ENCODE assay signal across 8 mouse cellular contexts in genomic region chr19:41981595-41981927, GRCm38 (mm10). TPM values are rescaled to one million over a fixed set of nuclear protein-coding genes. Genes with fewer than 3 reads are reported as not detected.
DNase-seq lines count a peak whose midpoint lies in the region; ATAC-seq and TF ChIP-seq lines count a peak whose summit lies in the region.

Gene Ubtd1, plus strand, starts transcription at chr19:41981763.

- TF ChIP-seq CTCF in cerebellum, adult 2 months (IDR thresholded peaks at IDR 0.05; ENCODE audit: borderline replicate concordance, insufficient read depth, low read depth, low read length) = no peak
- 0 out of 2 replicates have a peak, but pooled peaks have one; percentile 8 for TF ChIP-seq CTCF in forebrain, postnatal 0 days (IDR thresholded peaks at IDR 0.05; ENCODE audit: low read depth)

- DNase-seq in cerebellum, adult 2 months = no peak
- no peak for DNase-seq in cerebellum, postnatal 14 days
- DNase-seq in ES-E14 (ENCODE audit: low read depth, low spot score) = no peak
- DNase-seq in forebrain, postnatal 0 days = no peak
- DNase-seq in embryo, embryonic 10.5 days (ENCODE audit: low spot score) = no peak
- no peak for DNase-seq in thymus, postnatal 4 days

- H3K27me3 ChIP-seq in cerebellum, adult 2 months (ENCODE audit: control insufficient read depth, insufficient read depth, low read length) = no peaks in the 10 kb centered on the region
- 0 out of 2 replicates have a peak, but pooled peaks cover 4% of the 10 kb centered on the region for H3K27me3 ChIP-seq in forebrain, postnatal 0 days (ENCODE audit: insufficient read depth, low read length)
- no peaks in the 10 kb centered on the region; the same call in 1 of the 2 replicates for H3K27me3 ChIP-seq in hindbrain, embryonic 16.5 days (replicated peaks; ENCODE audit: control insufficient read depth, insufficient read depth, low read length)

- H3K9me3 ChIP-seq in ES-E14 (ENCODE audit: control insufficient read depth, insufficient read depth, low read depth, low read length) = no peaks in the 10 kb centered on the region
- H3K9me3 ChIP-seq in forebrain, postnatal 0 days (ENCODE audit: low read length) = no peaks in the 10 kb centered on the region
- no peaks in the 10 kb centered on the region for H3K9me3 ChIP-seq in hindbrain, embryonic 16.5 days (ENCODE audit: control insufficient read depth, low read length)

- H3K79me2 ChIP-seq in macrophage (ENCODE audit: inconsistent target) = peaks cover 84% of the 10 kb centered on the region

- H3K36me3 ChIP-seq in ES-E14 (ENCODE audit: control insufficient read depth, insufficient read depth, low read length, poor library complexity, severe bottlenecking) = 0 out of 2 replicates have a peak, but pooled peaks cover 6% of the 10 kb centered on the region
- H3K36me3 ChIP-seq in forebrain, postnatal 0 days (ENCODE audit: insufficient read depth) = peaks cover 3% of the 10 kb centered on the region; the same call in 1 of the 2 replicates
- no peaks in the 10 kb centered on the region for H3K36me3 ChIP-seq in hindbrain, embryonic 16.5 days (ENCODE audit: control insufficient read depth, insufficient read depth, low read length)
- no peaks in the 10 kb centered on the region for H3K36me3 ChIP-seq in macrophage (ENCODE audit: inconsistent target)

- H3K27ac ChIP-seq in cerebellum, adult 2 months (ENCODE audit: insufficient read depth, low read length) = peak within 1 kb of the TSS; percentile 70
- H3K27ac ChIP-seq in ES-E14 (ENCODE audit: insufficient read depth, low read depth, low read length, poor library complexity, severe bottlenecking) (peak within 1 kb of the TSS; percentile 85), macrophage (peak within 1 kb of the TSS; percentile 78)
- peak within 1 kb of the TSS; percentile 80 for H3K27ac ChIP-seq in forebrain, postnatal 0 days (ENCODE audit: low read depth, low read length)
- H3K27ac ChIP-seq in hindbrain, embryonic 16.5 days (ENCODE audit: low read depth, low read length) = peak within 1 kb of the TSS; percentile 89

- peak within 1 kb of the TSS; percentile 89 for H3K4me3 ChIP-seq in cerebellum, adult 2 months (replicated peaks; ENCODE audit: insufficient read depth, low read depth, low read length)
- peak within 1 kb of the TSS; percentile 87 to 93 for H3K4me3 ChIP-seq in ES-E14 (ENCODE audit: insufficient read depth in 1 of 2, low read depth in 1 of 2, low read length in 2 of 2, poor library complexity in 1 of 2, severe bottlenecking in 1 of 2)
- H3K4me3 ChIP-seq in forebrain, postnatal 0 days (ENCODE audit: low read depth, low read length) = peak within 1 kb of the TSS; percentile 89
- peak within 1 kb of the TSS; percentile 95 for H3K4me3 ChIP-seq in hindbrain, embryonic 16.5 days (ENCODE audit: low read length)
- H3K4me3 ChIP-seq in macrophage (ENCODE audit: inconsistent target) = peak within 1 kb of the TSS; percentile 84

- in situ Hi-C loops in ES-E14 (cut with MboI; ENCODE audit: low sequenced_read_pairs in 2 of 2, unreplicated experiment in 2 of 2) = no loop called here

- peaks cover 4% of the 10 kb centered on the region for H3K4me1 ChIP-seq in cerebellum, adult 2 months (ENCODE audit: control insufficient read depth, insufficient read depth, low read length)
- H3K4me1 ChIP-seq in ES-E14 (ENCODE audit: control insufficient read depth in 2 of 2, insufficient read depth in 2 of 2, low read length in 2 of 2, poor library complexity in 1 of 2) = peaks cover 9 to 12% of the 10 kb centered on the region in 2 experiments
- 0 out of 2 replicates have a peak, but pooled peaks cover 2% of the 10 kb centered on the region for H3K4me1 ChIP-seq in forebrain, postnatal 0 days (ENCODE audit: insufficient read depth)
- H3K4me1 ChIP-seq in hindbrain, embryonic 16.5 days (ENCODE audit: control insufficient read depth, insufficient read depth, low read depth, low read length) = peaks cover 13% of the 10 kb centered on the region

- TF ChIP-seq POLR2A in cerebellum, adult 2 months (IDR thresholded peaks at IDR 0.05; ENCODE audit: borderline replicate concordance, insufficient read depth, low read length) = no peak

- under 1% methylated on average over 33 of the region's 33 CpGs for WGBS in cerebellum, adult 2 months
- WGBS in forebrain, postnatal 0 days = 1% methylated on average over 33 of the region's 33 CpGs
- 2% methylated on average over 15 of the region's 33 CpGs for WGBS in hindbrain, embryonic 16.5 days
- WGBS in macrophage (ENCODE audit: missing documents) = under 1% methylated on average over 26 of the region's 33 CpGs

- peak within 1 kb of the TSS; percentile 100 for H3K4me2 ChIP-seq in forebrain, postnatal 0 days (ENCODE audit: low read depth)
- H3K4me2 ChIP-seq in hindbrain, embryonic 16.5 days (ENCODE audit: low read length) = peak within 1 kb of the TSS; percentile 99

- peak within 1 kb of the TSS; percentile 86 for H3K9ac ChIP-seq in ES-E14 (ENCODE audit: insufficient read depth, low read depth, low read length, poor library complexity, severe bottlenecking)
- H3K9ac ChIP-seq in forebrain, postnatal 0 days = peak within 1 kb of the TSS; percentile 71
- H3K9ac ChIP-seq in hindbrain, embryonic 16.5 days (ENCODE audit: low read depth, low read length) = peak within 1 kb of the TSS; percentile 85

- ATAC-seq in forebrain, postnatal 0 days = no peak
- no peak; the same call in 1 of the 2 replicates for ATAC-seq in hindbrain, embryonic 16.5 days

TF ChIP-seq in ES-E14, 5 proteins besides CTCF, POLR2A, EP300 and RAD21:
- no peak for TF ChIP-seq HCFC1 (IDR thresholded peaks at IDR 0.05; ENCODE audit: borderline replicate concordance, insufficient read depth, low read length)
- no peak for TF ChIP-seq ZNF384 (IDR thresholded peaks at IDR 0.05; ENCODE audit: low read depth, low read length)
- no peak for TF ChIP-seq CHD2 (IDR thresholded peaks at IDR 0.05; ENCODE audit: low read depth, low read length)
- no peak for TF ChIP-seq ZC3H11A (IDR thresholded peaks at IDR 0.05; ENCODE audit: borderline replicate concordance, low read depth, low read length)
- TF ChIP-seq MAFK (IDR thresholded peaks at IDR 0.05; ENCODE audit: insufficient read depth, low read depth, low read length) = no peak

RNA-seq across cellular contexts. Expression of gene Ubtd1, which starts in this region (rescaled TPM):
- 28.1 and 29.4 TPM in 2 replicates for polyA plus RNA-seq in cerebellum, adult 2 months (2012; rRNA removed)
- 14.4 and 18.2 TPM in 2 replicates for total RNA-seq in ES-E14 (2012; rRNA removed)
- 18.7 and 22.2 TPM in 2 replicates for total RNA-seq in forebrain, postnatal 0 days (2014; rRNA removed)
- polyA plus RNA-seq in forebrain, postnatal 0 days (2015; fragmentation: Nextera tagmentation; extraction: Ambion mirVana) = 12.2 and 13.3 TPM in 2 replicates
- polyA plus RNA-seq in hindbrain, embryonic 16.5 days (2015; fragmentation: Nextera tagmentation; extraction: Ambion mirVana) = 13.4 and 15.2 TPM in 2 replicates
- 10 to 100 TPM in 20 of 26 experiments, 1 to 10 TPM in 6; 6.1 to 34.9 (median 17.0) TPM for total RNA-seq in macrophage (2018; cell fraction: chromatin; rRNA removed)
- 10 to 100 TPM; 18.4 to 53.6 (median 41.3) TPM for total RNA-seq in macrophage (2018; cell fraction: cytosol; rRNA removed)
- 10 to 100 TPM in 24 of 26 experiments, 1 to 10 TPM in 2; 7.9 to 43.0 (median 21.4) TPM for total RNA-seq in macrophage (2018; cell fraction: nucleus; rRNA removed)
- 25.8 to 42.9 TPM (median 41.2 TPM) in 3 replicates for polyA plus RNA-seq in macrophage (2018)
